9 mouse cellular contexts compared by ENCODE assay signal in the genomic region with DNA sequence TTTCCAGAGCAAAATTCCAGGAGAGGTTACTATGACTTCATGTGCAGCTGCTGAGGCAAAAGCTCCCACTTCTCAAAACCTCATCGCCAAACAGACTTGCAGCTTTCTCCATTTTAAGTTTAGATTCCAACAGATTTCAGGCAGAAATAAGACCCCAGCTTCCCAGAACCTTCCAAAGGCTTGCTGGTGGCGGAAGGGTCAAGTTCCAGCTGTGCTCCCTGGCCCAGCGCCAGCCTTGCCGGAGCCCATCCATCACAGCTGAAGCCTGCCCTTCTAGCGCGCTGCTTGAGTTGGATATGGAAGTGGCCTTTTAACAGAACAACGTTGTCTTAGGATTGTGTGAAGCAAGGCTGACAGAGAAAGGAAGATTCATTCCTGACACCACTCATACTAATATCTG.
DNase-seq lines count a peak whose midpoint lies in the region; TF ChIP-seq lines count a peak whose summit lies in the region.
"Had no signal": no experiment of that assay in that cellular context is flagged by ENCODE, and none has a peak within 500 bp of the region (broad histone marks: within the 10 kb centered on the region; RNA-seq: fewer than 3 reads in every experiment).

No protein-coding gene starts in this region.

- no peak overlapping the region for H3K4me3 ChIP-seq in embryonic facial prominence, embryonic 10.5 days
- H3K4me3 ChIP-seq in hindbrain, embryonic 10.5 days, result no peak overlapping the region
- H3K4me3 ChIP-seq in cerebellum, adult 2 months (replicated peaks; ENCODE audit: insufficient read depth, low read depth, low read length), result no peak overlapping the region

- peak overlapping the region; percentile 48; the same call in 1 of the 2 replicates for H3K27ac ChIP-seq in embryonic facial prominence, embryonic 10.5 days (replicated peaks)
- peak overlapping the region; percentile 25; the same call in 1 of the 2 replicates for H3K27ac ChIP-seq in hindbrain, embryonic 10.5 days
- H3K27ac ChIP-seq in cerebellum, adult 2 months (ENCODE audit: insufficient read depth, low read length), result no peak overlapping the region
- H3K27ac ChIP-seq: macrophage had no signal

- peaks cover 25% of the 10 kb centered on the region for H3K4me1 ChIP-seq in embryonic facial prominence, embryonic 10.5 days
- H3K4me1 ChIP-seq in hindbrain, embryonic 10.5 days (replicated peaks), result peaks cover 18% of the 10 kb centered on the region
- H3K4me1 ChIP-seq in cerebellum, adult 2 months (ENCODE audit: control insufficient read depth, insufficient read depth, low read length), result peaks cover 8% of the 10 kb centered on the region

- no peak for TF ChIP-seq POLR2A in cerebellum, adult 2 months (IDR thresholded peaks at IDR 0.05; ENCODE audit: borderline replicate concordance, insufficient read depth, low read length)

- H3K27me3 ChIP-seq in embryonic facial prominence, embryonic 10.5 days (replicated peaks; ENCODE audit: low read depth, poor library complexity, severe bottlenecking), result peaks cover 9% of the 10 kb centered on the region
- peaks cover 16% of the 10 kb centered on the region for H3K27me3 ChIP-seq in hindbrain, embryonic 10.5 days (ENCODE audit: insufficient read depth, poor library complexity, severe bottlenecking)
- H3K27me3 ChIP-seq in cerebellum, adult 2 months (ENCODE audit: control insufficient read depth, insufficient read depth, low read length), result no peaks in the 10 kb centered on the region

- WGBS in embryonic facial prominence, embryonic 10.5 days, result 28% methylated on average over 7 of the region's 7 CpGs
- 34% methylated on average over 7 of the region's 7 CpGs for WGBS in hindbrain, embryonic 10.5 days
- 59% methylated on average over 7 of the region's 7 CpGs for WGBS in cerebellum, adult 2 months

- peak; percentile 5 for DNase-seq in kidney, adult 18-20 months
- DNase-seq in kidney, adult 11 months, result no peak
- peak; percentile 81 for DNase-seq in embryonic facial prominence, embryonic 10.5 days (ENCODE audit: low spot score)
- peak; percentile 74 for DNase-seq in hindbrain, embryonic 10.5 days (ENCODE audit: low spot score)
- DNase-seq in lung, postnatal 10 days, result peak; percentile 67
- no peak for DNase-seq in adipocyte (ENCODE audit: low spot score)
- DNase-seq in cerebellum, adult 2 months, result no peak
- DNase-seq in layer of hippocampus, adult 9-10 months (ENCODE audit: low spot score), result no peak

- H3K9me3 ChIP-seq in embryonic facial prominence, embryonic 10.5 days, result no peaks in the 10 kb centered on the region
- no peaks in the 10 kb centered on the region for H3K9me3 ChIP-seq in hindbrain, embryonic 10.5 days

- no peaks in the 10 kb centered on the region for H3K36me3 ChIP-seq in embryonic facial prominence, embryonic 10.5 days (replicated peaks)
- no peaks in the 10 kb centered on the region for H3K36me3 ChIP-seq in hindbrain, embryonic 10.5 days

- no peak for TF ChIP-seq CTCF in cerebellum, adult 2 months (IDR thresholded peaks at IDR 0.05; ENCODE audit: borderline replicate concordance, insufficient read depth, low read depth, low read length)

Comparison
In these comparisons a context has a peak if more than half of its experiments do, and no peak if none do; other contexts are left out.
1. DNase-seq: peak in kidney, adult 18-20 months (single experiment), embryonic facial prominence, embryonic 10.5 days (single experiment), hindbrain, embryonic 10.5 days (single experiment) and lung, postnatal 10 days (single experiment); none in kidney, adult 11 months (single experiment), adipocyte (single experiment), cerebellum, adult 2 months (0 of 2) and layer of hippocampus, adult 9-10 months (single experiment).